Mouse (Mus musculus): ENCODE results near the gene Btg4. TPM values are rescaled to one million over a fixed set of nuclear protein-coding genes. Genes with fewer than 3 reads are reported as not detected.

Gene Btg4
- total and polyA plus RNA-seq, 3 experiments, result not detected

DNA sequence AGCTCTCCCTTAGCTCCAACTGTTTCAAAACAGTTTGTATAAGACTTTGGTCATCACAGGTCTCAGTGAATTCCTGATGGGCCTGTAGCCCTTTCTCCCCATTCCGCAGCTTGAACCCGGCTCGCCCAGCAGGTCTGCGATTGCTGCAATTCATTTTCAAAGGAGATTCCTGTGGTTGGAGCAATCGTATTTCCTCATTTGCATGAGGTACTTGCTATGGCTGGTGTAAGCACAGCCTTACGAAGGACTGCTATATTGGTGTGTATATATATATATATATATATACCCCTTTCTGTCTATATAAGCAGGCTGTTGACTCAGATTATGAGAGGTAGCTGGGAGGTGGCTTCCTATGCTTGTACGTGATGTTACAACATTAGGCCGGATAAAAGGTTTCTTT, 28.4 kb upstream of the Btg4 start:
- no peaks in the 10 kb centered on the region for H3K27me3 ChIP-seq (ENCODE audit: control insufficient read depth in 1 of 2, insufficient read depth in 2 of 2, low read length in 2 of 2)
- no peak for DNase-seq (ENCODE audit: low read depth, low spot score)
- H3K36me3 ChIP-seq (ENCODE audit: control insufficient read depth in 1 of 2, insufficient read depth in 2 of 2, low read length in 2 of 2), result peaks cover 0 to 9% of the 10 kb centered on the region in 2 experiments; a peak in 2 of 4 replicates
- no peak overlapping the region for H3K9ac ChIP-seq (ENCODE audit: control insufficient read depth, low read depth, low read length, poor library complexity, severe bottlenecking)
- H3K79me2 ChIP-seq (ENCODE audit: control insufficient read depth, insufficient read depth, low read length, poor library complexity), result no peaks in the 10 kb centered on the region
- peaks cover 7 to 9% of the 10 kb centered on the region in 2 experiments for H3K4me1 ChIP-seq (ENCODE audit: control insufficient read depth in 1 of 2, insufficient read depth in 2 of 2, low read length in 2 of 2)
- no peaks in the 10 kb centered on the region for H3K9me3 ChIP-seq (replicated peaks; ENCODE audit: insufficient read depth, low read length)
- H3K27ac ChIP-seq (ENCODE audit: control insufficient read depth, low read depth, low read length), result no peak overlapping the region
- H3K4me3 ChIP-seq (ENCODE audit: control insufficient read depth in 1 of 2, insufficient read depth in 1 of 2, low read depth in 2 of 2, low read length in 2 of 2), result no peak overlapping the region
- TF ChIP-seq RCOR1 (IDR thresholded peaks at IDR 0.05; ENCODE audit: low read depth, low read length), result no peak
- no peak for TF ChIP-seq RAD21 (IDR thresholded peaks at IDR 0.05; ENCODE audit: low read depth, low read length)
- TF ChIP-seq ZNF384 (IDR thresholded peaks at IDR 0.05; ENCODE audit: low read depth, low read length), result no peak
- no peak for TF ChIP-seq NELFE (IDR thresholded peaks at IDR 0.05; ENCODE audit: low read depth, low read length)
- no peak for TF ChIP-seq TBP (IDR thresholded peaks at IDR 0.05; ENCODE audit: low read depth, low read length)
- no peak for TF ChIP-seq EP300 (IDR thresholded peaks at IDR 0.05; ENCODE audit: low read depth in 1 of 2, low read length in 2 of 2)
- TF ChIP-seq MAX (IDR thresholded peaks at IDR 0.05; ENCODE audit: low read length), result no peak
- no peak for TF ChIP-seq UBTF (IDR thresholded peaks at IDR 0.05; ENCODE audit: borderline replicate concordance, insufficient read depth, low read depth, low read length)
- no peak for TF ChIP-seq SIN3A (IDR thresholded peaks at IDR 0.05; ENCODE audit: low read length)
- no peak for TF ChIP-seq ZMIZ1 (IDR thresholded peaks at IDR 0.05; ENCODE audit: low read depth, low read length)
- TF ChIP-seq GABPA (IDR thresholded peaks at IDR 0.05; ENCODE audit: low read depth, low read length), result no peak
- TF ChIP-seq POLR2AphosphoS2 (IDR thresholded peaks at IDR 0.05; ENCODE audit: low read length), result no peak
- TF ChIP-seq E2F4 (IDR thresholded peaks at IDR 0.05; ENCODE audit: borderline replicate concordance, low read depth, low read length), result no peak
- TF ChIP-seq SMC3 (IDR thresholded peaks at IDR 0.05; ENCODE audit: low read depth, low read length), result no peak
- no peak for TF ChIP-seq MEF2A (IDR thresholded peaks at IDR 0.05; ENCODE audit: extremely low read depth, insufficient replicate concordance, low read depth, low read length, poor library complexity, severe bottlenecking)
- no peak for TF ChIP-seq JUND (IDR thresholded peaks at IDR 0.05; ENCODE audit: low read depth, low read length)
- TF ChIP-seq MYC (IDR thresholded peaks at IDR 0.05; ENCODE audit: low read depth, low read length), result no peak

DNA sequence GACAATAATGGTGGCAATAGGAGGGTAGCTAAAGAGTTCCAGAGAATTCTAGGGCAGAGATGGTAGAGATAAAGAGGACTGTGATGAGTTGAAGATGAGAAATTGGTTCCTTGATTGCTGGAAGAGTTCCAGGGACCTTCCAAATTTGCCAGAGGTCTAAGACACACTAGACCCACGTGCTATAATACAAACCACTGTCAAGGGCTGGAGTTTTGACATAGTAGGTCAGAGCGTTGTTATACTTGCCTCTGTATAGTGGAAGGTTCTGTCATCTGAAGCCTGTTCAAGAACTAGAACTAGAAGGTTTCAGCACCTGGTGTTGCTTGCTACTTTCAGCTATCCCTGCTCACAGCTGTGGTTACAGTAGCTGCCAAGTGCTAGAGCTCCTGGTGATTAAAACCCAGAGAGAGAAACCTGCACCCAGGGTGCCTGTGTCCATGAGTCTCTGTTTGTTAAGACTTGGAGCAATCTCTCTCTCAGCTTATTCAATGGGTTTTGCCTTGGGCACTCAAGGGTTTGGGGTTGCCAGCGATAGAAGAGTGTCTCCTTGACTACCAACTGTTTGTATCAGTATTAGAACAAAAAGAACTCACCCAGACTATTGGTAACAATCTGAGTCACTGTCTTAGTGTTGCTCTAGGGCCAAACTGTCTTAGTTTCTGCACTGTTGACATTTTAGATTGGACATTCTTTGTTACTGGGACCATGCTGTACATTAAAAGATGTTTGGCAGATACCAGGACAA, 27.7 kb upstream of the Btg4 start:
- no peak for DNase-seq (ENCODE audit: low read depth, low spot score)
- TF ChIP-seq EP300 (IDR thresholded peaks at IDR 0.05; ENCODE audit: low read depth in 1 of 2, low read length in 2 of 2) (no peak), TCF12 (IDR thresholded peaks at IDR 0.05; ENCODE audit: low read depth, low read length) (no peak), POLR2AphosphoS5 (IDR thresholded peaks at IDR 0.05; ENCODE audit: borderline replicate concordance, low read depth, low read length) (no peak), HCFC1 (IDR thresholded peaks at IDR 0.05; ENCODE audit: low read depth, low read length) (no peak), CTCF (IDR thresholded peaks at IDR 0.05 in 2 of 3, conservative IDR thresholded peaks at IDR 0.05 in 1 of 3; ENCODE audit: control insufficient read depth in 1 of 3, insufficient read depth in 1 of 3, low read depth in 2 of 3, low read length in 3 of 3, poor library complexity in 1 of 3, severe bottlenecking in 1 of 3) (no peak)
- Histone ChIP-seq H3K27me3 (ENCODE audit: control insufficient read depth in 1 of 2, insufficient read depth in 2 of 2, low read length in 2 of 2) (no peaks in the 10 kb centered on the region), H3K79me2 (ENCODE audit: control insufficient read depth, insufficient read depth, low read length, poor library complexity) (no peaks in the 10 kb centered on the region), H3K4me3 (ENCODE audit: control insufficient read depth in 1 of 2, insufficient read depth in 1 of 2, low read depth in 2 of 2, low read length in 2 of 2) (no peak overlapping the region), H3K4me1 (ENCODE audit: control insufficient read depth in 1 of 2, insufficient read depth in 2 of 2, low read length in 2 of 2) (peaks cover 9% of the 10 kb centered on the region in 2 experiments), H3K27ac (ENCODE audit: control insufficient read depth, low read depth, low read length) (no peak overlapping the region), H3K9me3 (replicated peaks; ENCODE audit: insufficient read depth, low read length) (no peaks in the 10 kb centered on the region), H3K9ac (ENCODE audit: control insufficient read depth, low read depth, low read length, poor library complexity, severe bottlenecking) (no peak overlapping the region), H3K36me3 (ENCODE audit: control insufficient read depth in 1 of 2, insufficient read depth in 2 of 2, low read length in 2 of 2) (peaks cover 0 to 9% of the 10 kb centered on the region in 2 experiments; a peak in 2 of 4 replicates)

All from MEL (cell line).